Mouse (Mus musculus): ENCODE data around the gene Actn4.

Gene Actn4

DNA sequence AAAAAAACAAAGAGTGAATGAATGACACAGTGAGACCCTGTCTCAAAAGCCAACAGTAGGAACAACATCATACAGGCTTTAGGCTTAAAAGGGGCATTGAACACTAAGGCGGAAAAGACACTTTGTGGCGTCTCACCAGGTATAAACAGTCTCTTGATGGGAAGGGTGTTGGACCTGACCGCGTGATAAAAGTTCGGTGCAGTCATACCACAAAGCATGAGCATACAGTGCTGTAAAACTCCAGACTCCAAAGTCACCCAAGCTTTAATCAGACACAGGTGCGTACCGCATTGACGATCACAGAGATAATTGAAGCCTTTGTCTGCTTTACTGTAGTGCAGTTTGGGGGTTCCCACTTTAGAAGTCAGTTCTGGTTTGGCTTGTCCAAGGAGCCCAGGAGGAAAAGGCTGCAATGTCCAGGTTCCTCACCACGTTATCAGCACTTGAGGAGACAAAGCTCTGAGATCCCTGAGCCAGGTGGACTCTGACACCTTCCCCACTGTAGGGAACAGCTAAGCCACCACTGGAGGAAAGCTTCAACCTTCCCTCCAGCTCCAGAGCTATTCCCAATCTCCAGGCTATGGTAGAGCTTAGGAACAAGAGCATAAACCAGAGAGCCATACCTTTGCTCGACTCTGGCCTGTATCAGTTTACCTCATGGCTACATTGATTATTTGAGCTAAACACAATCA lies 11.6 kb downstream of the Actn4 start:
- no peak for DNase-seq (ENCODE audit: low read depth, low spot score)

- no peak for DNase-seq (ENCODE audit: low read depth, low spot score)
Measured at GRCm38 (mm10) chr7:28949298-28949697, 12.8 kb downstream of the Actn4 start.

DNA sequence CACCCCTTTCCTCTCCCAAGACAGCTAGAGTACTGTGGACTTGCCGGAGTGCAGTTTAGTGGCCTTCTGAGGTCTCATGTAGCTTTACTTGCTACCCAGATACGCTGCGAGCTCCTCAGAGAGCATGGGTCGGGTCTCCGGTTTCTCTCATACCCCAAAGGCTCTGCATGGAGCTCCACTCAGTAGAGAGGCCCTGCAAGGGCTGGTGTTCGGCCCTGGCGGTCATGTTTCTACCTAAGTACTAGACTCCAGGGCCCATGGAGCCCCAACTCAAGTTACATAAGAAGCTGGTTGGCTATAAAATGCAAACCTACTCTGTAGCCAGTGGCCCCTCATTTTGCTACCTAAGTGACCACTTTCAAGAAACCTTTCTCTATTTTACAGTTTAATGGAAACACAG lies 13.4 kb downstream of the Actn4 start:
- DNase-seq (ENCODE audit: low read depth, low spot score): no peak

DNA sequence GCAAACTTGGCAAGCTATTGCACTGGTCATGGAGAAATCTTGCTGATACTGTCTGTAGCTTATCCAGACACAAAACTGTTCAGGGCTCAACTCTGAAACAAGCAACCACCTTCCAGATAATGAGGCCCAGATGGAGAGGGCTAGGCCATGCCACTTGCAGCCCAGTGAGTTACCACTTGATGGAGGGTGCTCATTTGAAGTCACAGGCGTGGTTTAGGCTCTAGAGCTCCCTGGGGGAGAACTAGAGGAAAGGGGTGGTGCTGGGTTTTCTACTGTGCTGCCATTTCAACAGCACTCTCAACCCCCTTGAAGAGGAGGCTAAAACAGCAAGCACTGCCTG lies 15.9 kb downstream of the Actn4 start:
- DNase-seq (ENCODE audit: low read depth, low spot score): no peak

GRCm38 (mm10) chr7:28945416-28946270 lies 16.5 kb downstream of the Actn4 start:
- no peak for DNase-seq (ENCODE audit: low read depth, low spot score)

DNA sequence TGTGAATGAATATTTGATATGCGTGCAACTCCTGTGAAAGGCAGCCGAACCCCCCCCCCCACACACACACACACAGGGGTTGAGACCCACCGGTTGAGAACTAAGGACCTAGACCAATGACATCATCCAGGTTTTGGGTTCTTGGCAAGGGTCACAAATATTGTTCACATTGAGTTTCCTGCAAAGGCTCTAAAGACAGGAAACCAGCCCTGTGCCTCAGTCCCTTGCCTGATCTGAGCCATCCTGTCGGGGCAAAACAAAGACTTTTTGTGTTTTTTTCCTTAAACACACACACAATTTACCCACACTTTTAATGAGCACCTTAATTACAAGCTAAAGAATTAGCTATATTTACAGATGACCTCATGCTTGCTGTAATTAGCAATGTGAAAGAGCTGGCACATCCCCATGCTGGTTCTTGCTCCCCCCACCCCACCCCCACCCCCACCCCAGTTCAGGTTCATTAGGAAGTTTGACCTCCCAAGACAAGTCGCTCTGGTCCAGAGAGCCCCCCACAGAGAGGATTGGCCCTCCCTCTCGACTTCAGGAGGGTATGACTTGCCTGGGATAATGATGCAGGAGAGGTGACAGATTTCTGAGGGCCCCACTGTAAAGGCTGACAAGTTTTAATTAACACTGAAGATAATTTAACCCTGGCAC lies 17.3 kb downstream of the Actn4 start:
- DNase-seq (ENCODE audit: low read depth, low spot score): no peak

DNA sequence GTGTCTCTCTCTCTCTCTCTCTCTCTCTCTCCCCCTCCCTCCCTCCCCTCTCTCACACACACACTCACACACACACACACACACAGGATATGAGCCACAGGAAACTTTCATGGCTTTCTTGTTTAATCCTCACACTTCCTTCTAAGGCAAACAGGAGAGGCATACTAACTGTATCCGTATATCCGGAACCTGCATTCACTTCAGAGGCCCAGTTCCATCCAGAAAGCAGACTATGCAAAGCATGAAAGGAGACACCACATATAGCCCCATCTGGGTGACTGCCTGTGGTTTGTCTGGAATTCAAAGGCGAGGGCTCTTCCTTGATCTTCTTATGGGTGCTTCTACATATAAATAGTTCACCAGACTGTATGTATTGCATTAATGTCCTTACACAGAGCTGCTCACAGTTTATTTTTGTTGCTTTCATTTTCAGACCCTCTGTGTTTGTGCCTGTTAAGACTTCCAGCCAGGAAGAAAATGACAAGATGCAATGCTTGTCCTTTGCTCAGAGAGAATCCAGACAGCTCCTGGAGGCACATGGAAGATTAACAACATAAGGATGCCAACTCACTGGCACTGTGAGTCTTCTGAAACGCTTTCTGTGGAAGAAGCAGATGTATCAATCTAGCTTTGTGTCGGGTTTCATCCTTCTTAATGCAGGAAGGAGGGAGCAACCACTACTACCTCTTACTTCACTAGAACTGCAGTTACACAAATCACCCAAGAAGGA lies 18.5 kb downstream of the Actn4 start:
- DNase-seq (ENCODE audit: low read depth, low spot score): no peak

DNA sequence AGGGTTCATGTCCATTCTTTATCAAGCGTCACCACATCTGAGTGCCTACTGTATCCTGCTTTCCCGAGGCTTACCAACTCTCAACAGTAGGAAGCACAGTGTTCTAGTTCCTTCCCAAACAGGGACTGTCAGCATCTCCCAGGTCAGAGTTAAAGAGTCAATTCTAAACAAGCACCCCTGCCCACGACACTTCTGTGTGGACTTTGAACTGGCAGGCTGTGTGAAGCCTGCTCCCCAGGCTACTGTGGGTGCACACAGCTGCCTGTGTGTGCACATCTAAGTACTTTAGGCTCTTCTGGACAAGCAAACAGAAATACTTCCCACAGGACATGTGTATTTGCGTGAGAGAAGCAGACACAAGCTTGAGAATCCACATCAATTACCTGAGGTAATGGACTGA lies 20.6 kb downstream of the Actn4 start:
- DNase-seq (ENCODE audit: low read depth, low spot score): no peak

- no peak for DNase-seq (ENCODE audit: low read depth, low spot score)
Measured at GRCm38 (mm10) chr7:28941129-28941528, 21.0 kb downstream of the Actn4 start.

DNA sequence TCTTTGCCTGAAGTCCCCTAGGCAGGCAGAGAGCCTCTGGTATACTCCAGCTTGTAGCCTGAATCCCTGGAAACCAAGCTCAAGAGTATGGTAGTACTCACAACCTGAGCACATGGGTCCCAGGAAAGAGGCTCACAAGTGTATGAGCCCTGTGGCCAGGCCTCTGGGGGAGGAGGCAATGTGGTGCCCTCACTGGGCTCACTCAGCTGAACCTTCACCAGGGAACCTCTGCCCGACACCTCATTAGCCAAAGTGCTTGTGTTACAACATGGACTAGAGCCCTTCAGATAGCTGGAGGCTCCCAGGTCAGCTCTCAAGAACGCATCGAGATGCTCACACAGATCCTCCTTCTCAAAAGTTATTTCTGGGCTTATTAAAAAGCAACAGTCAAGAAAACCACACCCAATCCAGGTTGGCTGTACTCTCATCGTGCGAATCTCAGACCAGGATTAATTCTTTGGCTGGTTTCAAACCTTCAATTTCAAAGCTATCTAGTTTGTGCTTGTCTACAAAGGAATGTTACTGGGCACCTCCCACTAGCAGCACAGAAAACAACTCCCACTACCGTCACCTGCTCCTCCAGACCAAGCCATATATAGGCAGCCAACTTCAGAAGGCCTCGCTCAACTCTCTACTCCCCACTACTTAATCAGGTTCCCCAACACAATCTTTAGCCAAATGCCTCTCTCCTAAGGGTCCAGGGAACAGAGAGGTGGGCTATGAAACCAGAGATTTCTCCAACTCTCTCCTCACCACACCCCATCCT lies 22.5 kb downstream of the Actn4 start:
- no peak for DNase-seq (ENCODE audit: low read depth, low spot score)

DNA sequence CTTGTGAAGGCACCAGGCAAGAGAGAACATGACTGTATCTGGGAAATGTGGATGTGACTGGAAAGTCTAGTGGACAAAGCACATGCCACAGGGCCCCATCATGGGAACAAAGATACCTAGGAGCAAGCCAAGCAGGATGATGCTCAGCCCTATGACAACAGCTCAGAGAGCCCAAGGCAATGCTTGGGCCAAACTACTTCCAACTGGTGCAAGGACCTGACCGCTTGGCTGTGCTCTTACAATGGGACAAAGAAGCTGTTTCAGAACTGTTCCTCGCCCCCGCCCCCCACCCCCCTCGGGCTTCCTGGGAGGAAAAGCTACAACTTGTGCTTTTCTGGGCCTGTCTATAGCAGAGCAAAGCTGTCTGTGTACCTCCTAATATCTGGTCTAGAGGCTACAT lies 23.5 kb downstream of the Actn4 start:
- DNase-seq (ENCODE audit: low read depth, low spot score): no peak

DNA sequence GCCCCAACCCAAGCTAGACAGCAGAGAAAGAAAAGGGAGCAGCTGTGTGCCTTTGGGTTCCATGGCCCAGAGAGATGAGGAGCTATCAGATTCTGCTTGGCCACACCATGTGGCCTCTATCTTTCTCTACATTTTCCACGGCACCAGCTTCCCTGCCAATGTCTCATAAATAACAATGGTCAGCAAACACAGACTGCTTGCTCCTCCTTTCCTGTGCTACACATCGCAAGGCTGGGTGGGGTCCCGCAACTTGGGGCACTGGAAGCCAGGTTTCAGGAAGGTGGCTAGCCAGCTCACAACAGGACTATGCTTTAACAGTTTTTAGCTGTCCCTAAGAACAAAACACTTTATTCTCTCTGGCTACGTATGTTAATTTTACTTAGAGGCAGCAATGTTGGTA lies 25.4 kb downstream of the Actn4 start:
- no peak for DNase-seq (ENCODE audit: low read depth, low spot score)

DNA sequence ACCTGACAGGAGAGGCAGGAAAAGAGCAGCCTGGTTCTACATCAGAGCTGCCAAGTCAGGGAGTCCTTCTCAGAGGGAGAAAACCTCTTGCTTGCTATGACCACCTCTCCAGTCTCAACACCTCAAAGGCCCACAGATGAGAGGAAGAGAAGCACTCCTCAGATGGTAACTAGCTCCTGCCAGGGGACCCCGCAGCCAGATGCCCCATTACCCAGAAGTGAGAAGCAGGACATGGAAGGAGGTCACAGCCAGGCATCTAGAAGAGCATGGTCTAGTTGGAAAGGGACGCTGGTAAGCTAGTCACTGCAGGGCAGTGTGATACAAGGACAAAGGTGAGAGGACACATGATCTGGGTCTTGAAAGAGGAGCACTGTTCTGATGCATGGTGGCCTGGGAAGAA lies 28.3 kb downstream of the Actn4 start:
- DNase-seq (ENCODE audit: low read depth, low spot score): no peak

DNA sequence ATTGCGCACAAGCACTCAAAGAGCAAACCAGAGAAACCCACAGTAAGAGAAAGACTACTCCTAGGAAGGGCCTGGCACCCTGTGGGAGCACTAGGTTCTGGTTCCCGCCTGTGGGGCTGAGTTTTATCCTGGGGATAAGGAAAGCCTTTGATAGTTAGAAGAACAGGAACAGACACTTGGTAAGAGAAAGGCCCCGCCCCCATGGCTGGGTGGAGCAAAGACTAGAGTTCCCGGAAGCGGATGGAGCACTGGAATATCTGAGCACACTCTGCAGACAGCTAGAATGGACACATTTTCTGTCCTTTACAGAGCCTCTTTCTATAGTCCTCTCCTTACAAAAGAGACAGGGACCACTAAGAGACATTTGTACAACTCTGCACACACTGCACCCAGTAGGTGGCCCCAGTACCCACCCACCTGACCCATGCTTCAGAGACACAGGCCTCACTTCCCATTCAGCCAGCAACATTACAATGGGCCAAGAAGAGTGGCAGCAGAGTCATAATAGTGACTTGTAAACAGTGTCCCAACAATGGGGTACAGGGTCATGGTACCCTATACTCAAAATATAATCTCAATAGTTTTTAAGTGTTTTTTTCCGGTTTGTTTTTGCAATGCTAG lies 29.6 kb downstream of the Actn4 start:
- DNase-seq (ENCODE audit: low read depth, low spot score): no peak

- DNase-seq (ENCODE audit: low read depth, low spot score): no peak
Measured at GRCm38 (mm10) chr7:28931695-28932039, 30.5 kb downstream of the Actn4 start.

DNA sequence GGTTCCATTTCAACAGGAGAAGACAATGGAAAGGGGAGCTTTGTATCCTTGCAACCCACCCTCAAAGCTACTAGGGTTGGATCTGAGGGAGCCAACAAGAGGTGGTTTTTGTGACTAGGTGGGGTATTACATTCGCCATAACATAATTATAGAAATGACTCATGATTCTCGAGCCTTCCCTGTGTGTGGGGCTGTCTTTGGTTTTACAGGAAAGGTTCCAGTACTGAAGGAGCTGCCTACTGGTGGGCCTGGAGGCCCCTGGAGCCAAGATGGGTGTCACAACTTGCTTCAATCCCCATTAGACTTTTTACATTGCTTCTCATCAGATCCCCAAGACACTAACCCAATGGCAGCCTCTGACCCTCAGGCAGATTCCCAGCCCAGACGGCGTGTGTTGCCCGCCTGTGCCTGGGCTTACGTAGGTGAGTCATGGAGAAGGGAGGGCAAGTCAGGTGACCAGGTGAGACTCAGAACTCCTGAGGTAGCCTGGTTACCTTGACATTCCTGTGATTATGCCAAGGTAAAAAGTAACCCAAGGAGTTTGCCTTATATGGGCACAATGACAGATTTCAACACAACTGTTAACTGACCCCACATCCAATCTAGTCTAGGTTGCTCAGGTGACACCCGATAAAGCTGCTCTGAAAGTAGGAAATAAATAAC lies 31.0 kb downstream of the Actn4 start:
- no peak for DNase-seq (ENCODE audit: low read depth, low spot score)

DNA sequence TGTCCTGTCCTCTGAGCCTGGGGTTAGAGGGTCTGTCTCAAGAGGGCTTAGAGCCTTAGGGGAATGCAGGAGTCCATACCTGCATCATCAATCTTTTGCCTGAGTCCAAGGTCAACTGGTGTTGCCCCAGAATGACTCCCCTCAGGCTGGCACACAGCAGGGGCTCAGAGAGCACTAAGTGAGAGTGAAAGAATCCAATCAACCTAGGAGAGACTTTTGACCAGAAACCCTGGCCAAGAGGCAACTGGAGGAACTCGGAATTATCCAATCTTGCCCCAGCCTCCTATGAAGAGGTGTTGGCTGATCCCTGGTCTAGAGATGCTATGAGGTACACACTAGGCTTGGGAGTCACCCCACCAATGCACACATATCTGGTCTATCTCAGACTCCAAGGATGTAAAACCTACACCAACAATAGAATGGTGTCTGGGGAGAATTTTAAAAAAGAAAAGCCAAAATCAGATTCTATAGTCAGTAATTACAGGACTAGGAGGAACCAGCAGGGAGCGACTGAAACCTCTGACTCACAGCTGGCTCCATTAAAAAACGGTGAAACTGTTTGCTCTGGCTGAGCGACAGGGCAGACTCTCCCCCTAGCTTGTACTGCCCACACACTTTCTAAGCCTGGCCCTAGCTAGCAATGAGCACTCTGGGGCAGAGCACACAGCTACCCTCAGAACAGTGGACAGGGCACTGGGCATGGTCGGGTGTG lies 31.7 kb downstream of the Actn4 start:
- DNase-seq (ENCODE audit: low read depth, low spot score): no peak

GRCm38 (mm10) chr7:28929381-28929780 lies 32.8 kb downstream of the Actn4 start:
- DNase-seq (ENCODE audit: low read depth, low spot score): no peak

GRCm38 (mm10) chr7:28926172-28926571 lies 36.0 kb downstream of the Actn4 start:
- no peak for DNase-seq (ENCODE audit: low read depth, low spot score)

DNA sequence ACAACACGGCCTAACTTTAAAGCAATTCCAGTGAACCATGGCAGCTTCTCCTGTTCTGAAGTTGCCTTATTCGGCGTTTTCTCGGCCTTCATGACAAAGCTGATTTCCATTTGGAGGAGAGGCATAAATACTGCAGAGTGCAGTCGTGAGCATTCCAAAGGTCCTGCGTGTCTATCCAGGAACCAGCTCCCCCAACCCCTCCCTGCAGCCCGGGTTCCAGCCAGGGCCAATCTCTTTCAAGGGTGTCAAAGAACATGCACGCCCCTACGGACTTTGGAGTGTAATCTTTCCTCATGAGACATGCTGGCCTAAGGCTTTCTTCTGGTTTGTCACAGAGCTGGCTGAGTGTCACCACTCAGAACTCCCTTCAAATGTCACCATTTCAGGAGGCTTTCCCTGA lies 36.8 kb downstream of the Actn4 start:
- no peak for DNase-seq (ENCODE audit: low read depth, low spot score)
